Mouse (Mus musculus) activated CD4-positive, CD25-positive, alpha-beta regulatory T cell, adult 9 weeks (primary cell): ENCODE results near the gene Faf2. TPM values are rescaled to one million over a fixed set of nuclear protein-coding genes. Genes with fewer than 3 reads are reported as not detected.

Experiments
- polyA plus RNA-seq: library from polyadenylated mRNA; unstranded; fragments of 100-300 nt; shearing (Covaris generic); gene quantifications from one replicate; pipeline ENCODE4 v1.2.1, GENCODE M21; 2017

Gene Faf2
- polyA plus RNA-seq = 105 TPM

GRCm38 (mm10) chr13:54621155-54621932 is at the start of gene Faf2:
Gene Faf2 (plus strand): TSS chr13:54621784.

GRCm38 (mm10) chr13:54574854-54575481 is 46.6 kb upstream of the Faf2 start, which contains the start of gene Arl10:
Gene Arl10 (plus strand): TSS chr13:54575015.

GRCm38 (mm10) chr13:54589996-54590951 is 31.3 kb upstream of the Faf2 start, which contains the start of the genes Nop16 and Higd2a:
Gene Nop16 (minus strand): TSS chr13:54590090.
Gene Higd2a (plus strand): TSS chr13:54590207.

DNA sequence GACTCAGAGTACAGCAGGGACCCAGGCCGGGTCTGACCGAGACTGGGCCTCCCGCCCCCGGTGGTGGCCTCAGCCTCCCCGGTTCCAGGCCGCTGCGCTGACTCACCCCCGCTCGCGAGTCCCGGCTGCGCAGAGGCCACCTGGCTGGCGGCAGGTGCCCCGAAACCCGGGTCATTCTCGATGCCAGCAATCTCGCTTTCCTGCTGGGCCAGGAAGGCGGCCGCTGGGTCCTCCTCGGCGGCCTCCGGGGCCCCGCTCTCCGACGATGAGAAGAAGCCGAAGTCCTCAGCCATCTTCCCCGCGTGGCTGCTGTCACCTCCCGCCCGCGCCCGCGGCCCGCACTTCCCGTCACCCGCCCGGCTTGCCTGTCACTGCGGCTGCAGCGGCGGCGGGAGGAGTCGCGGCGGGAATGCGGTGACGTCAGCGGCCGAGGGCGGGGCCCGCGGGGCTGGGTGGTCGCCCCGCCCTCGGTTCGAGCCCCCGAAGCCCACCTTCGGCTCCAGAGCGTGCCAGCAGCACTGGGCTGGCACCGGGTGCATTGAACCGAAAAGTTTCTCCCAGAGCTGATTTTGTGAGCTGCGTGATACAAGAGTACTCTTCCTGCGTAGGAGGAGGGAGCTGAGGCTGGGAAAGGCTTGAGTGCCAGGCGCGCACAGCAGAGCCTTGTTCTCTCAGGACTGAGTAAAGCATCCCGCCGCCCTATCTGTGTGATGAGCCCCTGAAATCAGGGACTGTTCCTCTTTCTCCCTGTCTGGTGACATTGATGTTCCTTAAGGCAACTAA is 10.4 kb upstream of the Faf2 start, which contains the start of gene Cltb:
Gene Cltb, minus strand, starts transcription at position 373 of the 783 bp plus-strand sequence.

GRCm38 (mm10) chr13:54693558-54694347 is 72.2 kb downstream of the Faf2 start, which contains the start of gene Rnf44:
Gene Rnf44 (minus strand): TSS chr13:54693907.

DNA sequence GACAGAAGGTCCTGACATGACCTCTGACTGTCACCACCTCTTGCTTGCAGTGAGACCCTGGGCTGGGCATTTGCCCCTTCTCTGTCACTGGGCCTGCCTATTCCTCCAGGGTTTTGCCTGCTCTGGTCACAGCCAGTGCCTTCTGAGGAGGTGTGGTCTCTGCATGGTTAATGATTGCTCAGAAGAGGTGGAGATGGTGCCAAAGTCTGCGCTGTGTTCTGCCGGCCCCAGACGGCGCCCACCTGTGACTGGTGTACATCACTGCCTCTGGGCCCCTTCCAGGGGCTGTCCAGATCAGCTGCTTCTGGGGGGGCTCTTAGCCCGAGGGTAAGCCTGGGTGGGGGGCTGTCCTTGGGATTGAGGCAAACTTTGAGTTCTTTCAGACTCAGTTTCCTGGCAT is 79.7 kb downstream of the Faf2 start, which contains the start of gene Cdhr2:
Gene Cdhr2, plus strand, starts transcription at position 219 of the 400 bp plus-strand sequence.

Other genes with a start within 250 kb of the Faf2 start
- gene Thoc3, start 152.9 kb upstream of the Faf2 start, polyA plus RNA-seq = 34.3 TPM
- gene Simc1, start 118.0 kb upstream of the Faf2 start, polyA plus RNA-seq = 12.5 TPM
- gene 4833439L19Rik, start 56.3 kb upstream of the Faf2 start, polyA plus RNA-seq = 87.5 TPM
- 12.0 TPM for gene Arl10, start 46.8 kb upstream of the Faf2 start, polyA plus RNA-seq
- gene Nop16, start 31.7 kb upstream of the Faf2 start, polyA plus RNA-seq = 53.7 TPM
- gene Higd2a, start 31.6 kb upstream of the Faf2 start, polyA plus RNA-seq = 190 TPM
- gene Cltb, start 10.4 kb upstream of the Faf2 start, polyA plus RNA-seq = 35.1 TPM
- gene Rnf44, start 72.1 kb downstream of the Faf2 start, polyA plus RNA-seq = 54.9 TPM
- gene Cdhr2, start 79.7 kb downstream of the Faf2 start, polyA plus RNA-seq = not detected
- gene Gprin1, start 128.1 kb downstream of the Faf2 start, polyA plus RNA-seq = not detected
- 0.40 TPM for gene Sncb, start 144.8 kb downstream of the Faf2 start, polyA plus RNA-seq
- not detected for gene Eif4e1b, start 162.2 kb downstream of the Faf2 start, polyA plus RNA-seq
- gene Tspan17, start 167.6 kb downstream of the Faf2 start, polyA plus RNA-seq = 6.8 TPM